Mouse (Mus musculus) adrenal gland, postnatal 25 days (tissue): ENCODE data around the gene Gtf3c5. TPM values are rescaled to one million over a fixed set of nuclear protein-coding genes. Genes with fewer than 3 reads are reported as not detected.

ENCODE experiments used
- DNase-seq: peaks from one replicate; pipeline ENCODE4 v3.0.0; 2021; ENCODE audit warnings: mixed read lengths
- total RNA-seq: library from RNA; stranded (reverse); gene quantifications from 2 replicates; pipeline ENCODE4 v1.2.3, GENCODE M21; 2021

The Gtf3c5 gene
- total RNA-seq, 1 experiment from 2014 or later: 24.4 TPM

GRCm38 (mm10) chr2:28569903-28570302 lies 13.6 kb downstream of the Gtf3c5 start:
- DNase-seq: no peak

- peak; percentile 26 for DNase-seq
These were observed 17.0 kb downstream of the Gtf3c5 start for GRCm38 (mm10) chr2:28566545-28566944.

- DNase-seq: no peak
These were observed 19.2 kb downstream of the Gtf3c5 start for GRCm38 (mm10) chr2:28564380-28564779.

- no peak for DNase-seq
These were observed 19.7 kb downstream of the Gtf3c5 start for GRCm38 (mm10) chr2:28563830-28564229.

GRCm38 (mm10) chr2:28563303-28563702 lies 20.2 kb downstream of the Gtf3c5 start, which contains the start of gene Cel:
Gene Cel (minus strand): TSS chr2:28563403.
- DNase-seq: no peak

- DNase-seq: no peak
These were observed 26.1 kb downstream of the Gtf3c5 start for GRCm38 (mm10) chr2:28557452-28557851.

GRCm38 (mm10) chr2:28552301-28552700 lies 31.2 kb downstream of the Gtf3c5 start:
- no peak for DNase-seq

GRCm38 (mm10) chr2:28549157-28549556 lies 34.4 kb downstream of the Gtf3c5 start:
- no peak for DNase-seq

- DNase-seq: peak; percentile 87
These were observed 36.0 kb downstream of the Gtf3c5 start for GRCm38 (mm10) chr2:28547237-28548172.

GRCm38 (mm10) chr2:28546560-28546959 lies 37.0 kb downstream of the Gtf3c5 start:
- DNase-seq: no peak

GRCm38 (mm10) chr2:28545976-28546375 lies 37.6 kb downstream of the Gtf3c5 start:
- DNase-seq: no peak

- peak; percentile 62 for DNase-seq
These were observed 39.7 kb downstream of the Gtf3c5 start for GRCm38 (mm10) chr2:28543894-28544293.

GRCm38 (mm10) chr2:28540587-28541227 lies 42.8 kb downstream of the Gtf3c5 start:
- no peak for DNase-seq

GRCm38 (mm10) chr2:28539949-28540348 lies 43.6 kb downstream of the Gtf3c5 start:
- no peak for DNase-seq

- DNase-seq: peak; percentile 52
These were observed 44.3 kb downstream of the Gtf3c5 start for GRCm38 (mm10) chr2:28539206-28539605.

GRCm38 (mm10) chr2:28538817-28539128 lies 44.8 kb downstream of the Gtf3c5 start:
- no peak for DNase-seq

- DNase-seq: no peak
These were observed 45.3 kb downstream of the Gtf3c5 start for GRCm38 (mm10) chr2:28537995-28538816.

GRCm38 (mm10) chr2:28537634-28537920 lies 46.0 kb downstream of the Gtf3c5 start:
- DNase-seq: no peak

- DNase-seq: no peak
These were observed 46.6 kb downstream of the Gtf3c5 start for GRCm38 (mm10) chr2:28536766-28537633.

GRCm38 (mm10) chr2:28536166-28536565 lies 47.4 kb downstream of the Gtf3c5 start:
- no peak for DNase-seq

GRCm38 (mm10) chr2:28535650-28536049 lies 47.9 kb downstream of the Gtf3c5 start:
- DNase-seq: peak; percentile 47

GRCm38 (mm10) chr2:28535263-28535540 lies 48.3 kb downstream of the Gtf3c5 start:
- no peak for DNase-seq
